In genomic region chr1:23948290-23948689, GRCm38 (mm10) we compare ENCODE assay signal across 20 mouse cellular contexts. TPM values are rescaled to one million over a fixed set of nuclear protein-coding genes. Genes with fewer than 3 reads are reported as not detected.
DNase-seq lines count a peak whose midpoint lies in the region; ATAC-seq lines count a peak whose summit lies in the region.
"Had no signal": no experiment of that assay in that cellular context is flagged by ENCODE, and none has a peak within 500 bp of the region (broad histone marks: within the 10 kb centered on the region; RNA-seq: fewer than 3 reads in every experiment).

No protein-coding gene starts in this region.

- H3K27ac ChIP-seq in forebrain, embryonic 13.5 days = no peak overlapping the region
- no peak overlapping the region for H3K27ac ChIP-seq in forebrain, embryonic 10.5 days
- H3K27ac ChIP-seq in limb, embryonic 12.5 days = no peak overlapping the region
- no peak overlapping the region for H3K27ac ChIP-seq in limb, embryonic 10.5 days
- H3K27ac ChIP-seq in midbrain, embryonic 13.5 days = no peak overlapping the region
- H3K27ac ChIP-seq: neural tube, embryonic 13.5 days had no signal

- 0 out of 2 replicates have a peak, but pooled peaks cover 4% of the 10 kb centered on the region for H3K27me3 ChIP-seq in forebrain, embryonic 13.5 days
- H3K27me3 ChIP-seq in forebrain, embryonic 10.5 days (ENCODE audit: poor library complexity, severe bottlenecking) = peaks cover 38% of the 10 kb centered on the region
- H3K27me3 ChIP-seq in limb, embryonic 12.5 days = no peaks in the 10 kb centered on the region
- H3K27me3 ChIP-seq in limb, embryonic 10.5 days (ENCODE audit: low read depth, poor library complexity, severe bottlenecking) = no peaks in the 10 kb centered on the region
- no peaks in the 10 kb centered on the region for H3K27me3 ChIP-seq in midbrain, embryonic 13.5 days
- H3K27me3 ChIP-seq: neural tube, embryonic 13.5 days had no signal

- DNase-seq in forebrain, embryonic 10.5 days (ENCODE audit: extremely low spot score, low spot score) = no peak
- DNase-seq in limb, embryonic 10.5 days (ENCODE audit: low spot score) = no peak
- peak; percentile 34 for DNase-seq in MN1 (ENCODE audit: low spot score)
- DNase-seq in gastrocnemius, postnatal 4 days (ENCODE audit: low spot score in 2 of 2) = no peak
- no peak for DNase-seq in urinary bladder, postnatal 14 days (ENCODE audit: low spot score)
- DNase-seq: adrenal gland, postnatal 14 days; cerebellum, adult 11 months; cerebellum, postnatal 10 days; gastrocnemius, postnatal 10 days; kidney, adult 2 months; kidney, postnatal 10 days; layer of hippocampus, postnatal 36 days; liver, postnatal 0 days; lung, postnatal 10 days had no signal

- H3K9me3 ChIP-seq in forebrain, embryonic 13.5 days (replicated peaks) = no peaks in the 10 kb centered on the region
- H3K9me3 ChIP-seq in forebrain, embryonic 10.5 days = peaks cover 3% of the 10 kb centered on the region; the same call in 1 of the 2 replicates
- H3K9me3 ChIP-seq in limb, embryonic 12.5 days = no peaks in the 10 kb centered on the region
- H3K9me3 ChIP-seq in limb, embryonic 10.5 days (replicated peaks) = no peaks in the 10 kb centered on the region
- no peaks in the 10 kb centered on the region for H3K9me3 ChIP-seq in midbrain, embryonic 13.5 days
- H3K9me3 ChIP-seq: G1E; neural tube, embryonic 13.5 days had no signal

- H3K36me3 ChIP-seq in forebrain, embryonic 13.5 days (ENCODE audit: poor library complexity, severe bottlenecking) = no peaks in the 10 kb centered on the region
- H3K36me3 ChIP-seq in forebrain, embryonic 10.5 days (replicated peaks) = no peaks in the 10 kb centered on the region
- no peaks in the 10 kb centered on the region for H3K36me3 ChIP-seq in limb, embryonic 12.5 days
- no peaks in the 10 kb centered on the region for H3K36me3 ChIP-seq in limb, embryonic 10.5 days
- H3K36me3 ChIP-seq in midbrain, embryonic 13.5 days = no peaks in the 10 kb centered on the region
- H3K36me3 ChIP-seq: G1E; neural tube, embryonic 13.5 days had no signal

- H3K4me3 ChIP-seq in forebrain, embryonic 13.5 days = no peak overlapping the region
- no peak overlapping the region for H3K4me3 ChIP-seq in forebrain, embryonic 10.5 days
- H3K4me3 ChIP-seq in limb, embryonic 12.5 days (replicated peaks) = no peak overlapping the region
- no peak overlapping the region for H3K4me3 ChIP-seq in limb, embryonic 10.5 days
- no peak overlapping the region for H3K4me3 ChIP-seq in midbrain, embryonic 13.5 days (replicated peaks)
- H3K4me3 ChIP-seq: neural tube, embryonic 13.5 days had no signal

- 18% methylated on average over 7 of the region's 7 CpGs for WGBS in forebrain, embryonic 13.5 days
- 56% methylated on average over 7 of the region's 7 CpGs for WGBS in forebrain, embryonic 10.5 days
- 48% methylated on average over 7 of the region's 7 CpGs for WGBS in limb, embryonic 12.5 days
- WGBS in limb, embryonic 10.5 days = 84% methylated on average over 7 of the region's 7 CpGs
- 36% methylated on average over 7 of the region's 7 CpGs for WGBS in midbrain, embryonic 13.5 days

- no peak overlapping the region for H3K9ac ChIP-seq in forebrain, embryonic 13.5 days
- no peak overlapping the region for H3K9ac ChIP-seq in limb, embryonic 12.5 days (replicated peaks)
- H3K9ac ChIP-seq in midbrain, embryonic 13.5 days (replicated peaks) = 0 out of 2 replicates have a peak overlapping the region, but pooled peaks have one; percentile 5
- H3K9ac ChIP-seq: liver, postnatal 0 days; neural tube, embryonic 13.5 days had no signal

- peaks cover 10% of the 10 kb centered on the region for H3K4me1 ChIP-seq in forebrain, embryonic 13.5 days
- H3K4me1 ChIP-seq in forebrain, embryonic 10.5 days = peaks cover 17% of the 10 kb centered on the region
- H3K4me1 ChIP-seq in limb, embryonic 12.5 days (replicated peaks) = no peaks in the 10 kb centered on the region
- no peaks in the 10 kb centered on the region for H3K4me1 ChIP-seq in limb, embryonic 10.5 days
- H3K4me1 ChIP-seq in midbrain, embryonic 13.5 days (replicated peaks) = peaks cover 9% of the 10 kb centered on the region

- peak overlapping the region; percentile 23 for H3K4me2 ChIP-seq in forebrain, embryonic 13.5 days
- H3K4me2 ChIP-seq in limb, embryonic 12.5 days = 0 out of 2 replicates have a peak overlapping the region, but pooled peaks have one; percentile 2
- peak overlapping the region; percentile 22 for H3K4me2 ChIP-seq in midbrain, embryonic 13.5 days (replicated peaks)
- H3K4me2 ChIP-seq: neural tube, embryonic 13.5 days had no signal

- no peak for ATAC-seq in forebrain, embryonic 13.5 days
- no peak for ATAC-seq in limb, embryonic 12.5 days (ENCODE audit: insufficient number of reproducible peaks, insufficient read depth, low FRiP score, low TSS enrichment, low read depth)
- no peak for ATAC-seq in midbrain, embryonic 13.5 days
- ATAC-seq: inflammation-experienced regulatory T-cells, adult 6 months; liver, postnatal 0 days had no signal

RNA-seq across cellular contexts. Expression of gene Smap1, which starts 26.2 kb away (rescaled TPM):
- 36.4 and 45.0 TPM in 2 replicates for polyA plus RNA-seq in forebrain, embryonic 13.5 days (2015; fragmentation: Nextera tagmentation; extraction: Ambion mirVana)
- polyA plus RNA-seq in forebrain, embryonic 10.5 days (2016; fragmentation: Nextera tagmentation; extraction: Ambion mirVana) = 29.1 and 29.4 TPM in 2 replicates
- polyA plus RNA-seq in limb, embryonic 12.5 days (2016; fragmentation: Nextera tagmentation; extraction: Ambion mirVana) = 42.8 and 46.3 TPM in 2 replicates
- polyA plus RNA-seq in limb, embryonic 10.5 days (2016; fragmentation: Nextera tagmentation; extraction: Ambion mirVana) = 33.5 and 36.7 TPM in 2 replicates
- 56.5 and 74.2 TPM in 2 replicates for polyA plus RNA-seq in midbrain, embryonic 13.5 days (2015; fragmentation: Nextera tagmentation; extraction: Ambion mirVana)
- total RNA-seq in gastrocnemius, postnatal 4 days (2021) = 10 to 100 TPM; 48.0 to 57.1 TPM

RNA-seq across cellular contexts. Expression of gene Sdhaf4, which starts 57.2 kb away (rescaled TPM):
- 109 and 133 TPM in 2 replicates for polyA plus RNA-seq in forebrain, embryonic 13.5 days (2015; fragmentation: Nextera tagmentation; extraction: Ambion mirVana)
- 77.0 and 81.1 TPM in 2 replicates for polyA plus RNA-seq in forebrain, embryonic 10.5 days (2016; fragmentation: Nextera tagmentation; extraction: Ambion mirVana)
- 89.1 and 96.3 TPM in 2 replicates for polyA plus RNA-seq in limb, embryonic 12.5 days (2016; fragmentation: Nextera tagmentation; extraction: Ambion mirVana)
- polyA plus RNA-seq in limb, embryonic 10.5 days (2016; fragmentation: Nextera tagmentation; extraction: Ambion mirVana) = 77.1 and 79.7 TPM in 2 replicates
- 106 and 112 TPM in 2 replicates for polyA plus RNA-seq in midbrain, embryonic 13.5 days (2015; fragmentation: Nextera tagmentation; extraction: Ambion mirVana)
- 10 to 100 TPM; 56.1 to 58.9 TPM for total RNA-seq in gastrocnemius, postnatal 4 days (2021)
